Mouse (Mus musculus): ENCODE results near the gene Nemp1.

DNA sequence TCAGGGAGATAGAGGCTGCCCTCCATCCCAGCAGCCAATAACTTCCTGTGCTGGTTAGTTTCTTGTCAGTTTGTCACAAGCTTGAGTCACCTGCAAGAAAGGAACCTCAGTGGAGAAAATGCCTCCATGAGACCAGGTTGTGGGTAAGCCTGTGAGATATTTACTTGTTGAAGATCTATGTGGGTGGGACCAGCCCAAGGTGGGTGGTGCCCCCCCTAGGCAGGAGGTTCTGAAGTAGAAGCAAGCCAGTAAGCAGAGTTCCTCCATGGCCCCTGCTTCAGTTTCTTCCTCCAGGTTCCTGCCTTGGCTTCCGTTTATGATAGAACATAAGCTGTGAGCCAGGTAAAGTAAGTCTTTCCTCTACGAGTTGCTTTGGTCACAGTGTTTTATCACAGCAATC lies 69.6 kb downstream of the Nemp1 start:
- TF ChIP-seq POLR2A (IDR thresholded peaks at IDR 0.05; ENCODE audit: borderline replicate concordance, extremely low read depth, low read depth, low read length) (no peak), CTCF (IDR thresholded peaks at IDR 0.05; ENCODE audit: insufficient read depth, low read length) (no peak)

Data from lung, adult 2 months (tissue).